Mouse (Mus musculus) lung, embryonic 16.5 days (tissue): ENCODE data around the gene Tmem95. TPM values are rescaled to one million over a fixed set of nuclear protein-coding genes. Genes with fewer than 3 reads are reported as not detected.
"Not testable (repeated sequence)": the region's sequence is repeated elsewhere in the genome, so short reads cannot be mapped to it uniquely, and the experiment has no call there.

Experiments used
- ATAC-seq: fragments of 200-750 bp; cut with Nextera tagmentation; 2 replicates; pipeline ENCODE4 v1.8.0; 2017; ENCODE audit warnings: low read depth, mild to moderate bottlenecking, moderate library complexity
- H3K27ac ChIP-seq: fragments of 300-500 bp; sonication (generic); 2 replicates; pipeline ENCODE4 v1.5.1; 2014; ENCODE audit warnings: mild to moderate bottlenecking, control low read depth, low read length
- H3K27me3 ChIP-seq: fragments of 300-500 bp; sonication (generic); 2 replicates; pipeline ENCODE4 v1.6.1; 2014; ENCODE audit warnings: low read depth, low read length, mixed read lengths; ENCODE audit not compliant: control insufficient read depth, insufficient read depth
- H3K36me3 ChIP-seq: fragments of 300-500 bp; sonication (generic); 2 replicates; pipeline ENCODE4 v1.6.1; 2014; ENCODE audit warnings: low read length; ENCODE audit not compliant: control insufficient read depth, insufficient read depth
- H3K4me1 ChIP-seq: fragments of 300-500 bp; sonication (generic); replicated peaks from 2 replicates; pipeline ENCODE4 v1.6.1; 2014; ENCODE audit warnings: low read length, mixed read lengths; ENCODE audit not compliant: control insufficient read depth, insufficient read depth
- H3K4me2 ChIP-seq: fragments of 300-500 bp; sonication (generic); 2 replicates; pipeline ENCODE4 v1.6.1; 2014; ENCODE audit warnings: low read depth, low read length, control low read depth
- H3K4me3 ChIP-seq: fragments of 300-500 bp; sonication (generic); 2 replicates; pipeline ENCODE4 v1.5.1; 2014; ENCODE audit warnings: mild to moderate bottlenecking, low read length, control low read depth
- H3K9ac ChIP-seq: fragments of 300-500 bp; sonication (generic); 2 replicates; pipeline ENCODE4 v1.6.1; 2014; ENCODE audit warnings: low read length, control low read depth
- H3K9me3 ChIP-seq: fragments of 300-500 bp; sonication (generic); 2 replicates; pipeline ENCODE4 v1.6.1; 2016; ENCODE audit warnings: low read length; ENCODE audit not compliant: control insufficient read depth
- WGBS: fragments of 180-500 bp; shearing (Covaris S2); extraction: QIAGEN DNeasy Blood & Tissue Kit; methylation state at CpG from one replicate; pipeline ENCODE4 v1.1.7; 2014; 5-methylcytosine and 5-hydroxymethylcytosine counted together
- polyA plus RNA-seq: library from polyadenylated mRNA; unstranded; fragments of >200 nt; fragmentation: Nextera tagmentation; extraction: Ambion mirVana; gene quantifications from 2 replicates; pipeline ENCODE4 v1.2.1, GENCODE M21; 2015

Tmem95 gene
- polyA plus RNA-seq, 1 experiment from 2014 or later = not detected

- Histone ChIP-seq H3K27ac (peak overlapping the region; percentile 72), H3K9ac (no peak overlapping the region), H3K9me3 (no peaks in the 10 kb centered on the region), H3K4me1 (peaks cover 45% of the 10 kb centered on the region), H3K27me3 (no peaks in the 10 kb centered on the region), H3K36me3 (no peaks in the 10 kb centered on the region), H3K4me2 (no peak overlapping the region), H3K4me3 (no peak overlapping the region)
- peak; percentile 18 for ATAC-seq
- 24% methylated on average over 7 of the region's 7 CpGs for WGBS
These were observed 1.6 kb downstream of the Tmem95 start for GRCm38 (mm10) chr11:69876186-69876585.

- 67% methylated on average over 4 of the region's 4 CpGs for WGBS
- ATAC-seq = no peak
These were observed 5.4 kb downstream of the Tmem95 start for GRCm38 (mm10) chr11:69872451-69872850.

GRCm38 (mm10) chr11:69871822-69872221 is 6.0 kb downstream of the Tmem95 start:
- WGBS = 80% methylated on average over 7 of the region's 7 CpGs

More at GRCm38 (mm10) chr11:69872451-69872850, 5.4 kb downstream of the Tmem95 start:
- Histone ChIP-seq H3K9me3 (no peaks in the 10 kb centered on the region), H3K4me2 (no peak overlapping the region), H3K9ac (no peak overlapping the region), H3K27me3 (no peaks in the 10 kb centered on the region), H3K4me1 (peaks cover 19% of the 10 kb centered on the region), H3K36me3 (no peaks in the 10 kb centered on the region), H3K27ac (no peak overlapping the region), H3K4me3 (no peak overlapping the region)

DNA sequence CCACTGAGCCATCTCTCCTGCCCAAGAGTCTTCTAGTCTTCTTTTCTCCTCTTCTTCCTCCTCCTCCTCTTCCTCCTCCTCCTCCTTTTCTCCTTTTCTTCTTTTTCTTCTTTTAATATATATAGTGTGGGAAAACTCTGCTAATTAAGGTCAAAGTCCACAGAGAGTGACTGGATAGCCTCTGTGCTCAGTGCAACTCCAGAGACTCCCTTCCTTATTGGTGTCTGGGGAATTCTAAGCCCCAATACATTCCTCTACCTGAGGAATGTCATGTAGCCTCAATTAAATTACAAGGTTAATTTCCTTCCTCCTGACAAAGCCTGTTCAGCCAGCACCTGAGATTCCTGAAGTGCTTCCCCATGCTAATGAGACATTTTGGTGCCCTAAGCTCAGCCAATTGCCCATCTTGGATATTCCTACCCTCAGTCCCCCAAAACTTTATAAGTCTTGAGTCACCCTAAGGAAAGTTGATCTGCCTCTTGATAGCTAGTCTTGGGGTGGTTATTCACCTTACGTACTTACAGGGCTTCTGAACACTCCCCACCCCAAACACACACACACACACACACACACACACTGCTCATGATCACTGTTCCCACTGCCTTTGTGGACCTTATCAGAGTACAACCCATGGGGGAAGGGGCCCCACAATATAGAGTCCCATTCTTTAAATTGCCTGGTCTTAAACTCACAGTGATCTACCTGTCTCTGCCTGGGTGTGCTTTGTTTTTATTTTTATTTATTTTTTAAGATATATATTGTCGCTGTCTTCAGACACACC is 7.3 kb downstream of the Tmem95 start:
- Histone ChIP-seq H3K4me2 (no peak overlapping the region), H3K4me3 (no peak overlapping the region), H3K27me3 (no peaks in the 10 kb centered on the region; the same call in 1 of the 2 replicates), H3K27ac (no peak overlapping the region), H3K4me1 (peaks cover under 1% of the 10 kb centered on the region), H3K9ac (no peak overlapping the region), H3K9me3 (no peaks in the 10 kb centered on the region), H3K36me3 (no peaks in the 10 kb centered on the region)
- no peak for ATAC-seq
- 92% methylated on average over 2 of the region's 2 CpGs for WGBS

More at GRCm38 (mm10) chr11:69871822-69872221, 6.0 kb downstream of the Tmem95 start:
- no peak for ATAC-seq
- no peaks in the 10 kb centered on the region for H3K9me3 ChIP-seq
- no peaks in the 10 kb centered on the region for H3K27me3 ChIP-seq
- no peak overlapping the region for H3K4me3 ChIP-seq
- no peak overlapping the region for H3K4me2 ChIP-seq
- no peaks in the 10 kb centered on the region for H3K36me3 ChIP-seq
- H3K27ac ChIP-seq = no peak overlapping the region
- H3K4me1 ChIP-seq = peaks cover 13% of the 10 kb centered on the region
- no peak overlapping the region for H3K9ac ChIP-seq

DNA sequence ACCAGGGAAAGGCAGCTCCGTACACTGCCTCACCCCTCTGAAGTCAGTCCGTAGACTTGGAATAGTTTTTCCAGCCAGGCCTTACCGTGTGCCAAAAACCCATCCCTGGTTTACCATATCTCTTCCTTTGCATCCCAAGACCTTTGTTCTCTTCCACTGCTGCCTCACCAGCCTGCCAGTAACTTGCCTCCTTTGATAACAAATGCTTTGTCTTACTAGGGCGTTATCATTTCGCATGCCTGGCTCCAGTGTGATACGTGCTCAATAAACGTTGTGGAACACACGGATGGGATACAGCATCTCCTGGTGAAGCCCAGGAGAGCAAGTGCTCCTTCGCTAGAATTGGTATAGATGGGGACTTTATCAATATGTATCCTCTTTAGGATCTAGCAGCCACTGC is 10.5 kb downstream of the Tmem95 start:
- Histone ChIP-seq H3K36me3 (no peaks in the 10 kb centered on the region), H3K27me3 (no peaks in the 10 kb centered on the region; the same call in 1 of the 2 replicates), H3K9ac (no peak overlapping the region), H3K4me1 (no peaks in the 10 kb centered on the region), H3K9me3 (no peaks in the 10 kb centered on the region), H3K4me2 (no peak overlapping the region), H3K4me3 (no peak overlapping the region), H3K27ac (no peak overlapping the region)
- WGBS = 51% methylated on average over 9 of the region's 9 CpGs
- no peak for ATAC-seq

DNA sequence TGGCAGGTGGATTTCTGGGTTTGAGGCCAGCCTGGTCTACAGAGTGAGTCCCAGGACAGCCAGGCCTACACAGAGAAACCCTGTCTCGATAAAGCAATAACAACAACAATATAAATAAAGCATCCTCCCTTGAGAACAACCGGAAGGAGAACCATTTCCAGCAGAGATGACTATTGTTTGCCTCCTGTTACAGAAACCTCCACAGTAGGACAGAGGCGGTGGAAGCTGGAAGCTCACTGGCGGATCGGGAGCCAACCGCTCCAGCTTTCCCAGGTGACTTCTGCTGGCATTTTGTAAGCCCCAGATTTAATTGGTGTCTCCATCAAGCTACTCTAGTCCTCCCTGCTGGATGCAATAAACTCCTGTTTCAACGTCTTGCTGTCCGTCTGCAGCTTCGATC is 12.3 kb downstream of the Tmem95 start:
- Histone ChIP-seq H3K27ac (no peak overlapping the region), H3K27me3 (no peaks in the 10 kb centered on the region; the same call in 1 of the 2 replicates), H3K4me2 (no peak overlapping the region), H3K4me1 (no peaks in the 10 kb centered on the region), H3K9ac (no peak overlapping the region), H3K9me3 (no peaks in the 10 kb centered on the region), H3K4me3 (no peak overlapping the region), H3K36me3 (no peaks in the 10 kb centered on the region)
- 80% methylated on average over 9 of the region's 9 CpGs for WGBS
- ATAC-seq = no peak

DNA sequence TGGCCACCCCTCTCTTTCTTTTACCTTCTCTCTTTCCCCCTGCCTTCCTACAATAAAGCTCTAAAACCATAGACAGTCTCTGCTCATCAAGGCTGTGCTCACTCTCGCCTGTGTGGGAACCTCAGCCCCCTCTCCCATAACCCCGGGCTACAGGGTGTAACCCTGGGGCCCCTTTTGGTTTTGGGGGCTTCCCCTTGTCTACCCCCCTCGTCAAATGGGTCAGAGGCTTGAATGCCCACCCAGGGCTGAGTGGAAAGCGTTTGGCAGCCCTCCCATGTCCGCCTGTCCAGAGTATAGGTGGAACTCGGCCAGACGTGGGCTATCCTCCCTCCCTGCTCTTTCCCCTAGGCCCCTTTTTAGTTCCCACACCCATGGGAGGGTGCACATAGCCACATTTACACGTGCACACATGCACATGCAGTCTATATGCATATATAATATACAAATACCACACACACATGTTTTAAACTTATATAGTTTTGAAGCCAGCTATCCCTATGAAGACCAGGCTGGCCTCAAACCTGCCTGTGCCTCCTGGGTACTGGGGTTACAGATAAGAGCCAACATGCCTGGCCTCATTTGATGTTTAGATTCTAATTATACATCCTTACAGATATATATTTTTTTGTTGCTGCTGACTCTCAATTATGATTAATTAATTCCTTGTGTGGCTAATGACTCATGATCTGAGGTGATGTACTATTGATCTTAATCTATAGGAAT is 13.5 kb downstream of the Tmem95 start:
- no peak overlapping the region for H3K9ac ChIP-seq
- H3K4me2 ChIP-seq = no peak overlapping the region
- no peak overlapping the region for H3K27ac ChIP-seq
- no peaks in the 10 kb centered on the region for H3K4me1 ChIP-seq
- H3K4me3 ChIP-seq = no peak overlapping the region
- WGBS = 38% methylated on average over 8 of the region's 8 CpGs
- no peak for ATAC-seq
- no peaks in the 10 kb centered on the region for H3K9me3 ChIP-seq
- no peaks in the 10 kb centered on the region; the same call in 1 of the 2 replicates for H3K27me3 ChIP-seq
- no peaks in the 10 kb centered on the region for H3K36me3 ChIP-seq

GRCm38 (mm10) chr11:69863729-69864128 is 14.1 kb downstream of the Tmem95 start:
- not testable (repeated sequence) for H3K9ac ChIP-seq, H3K4me2 ChIP-seq, H3K36me3 ChIP-seq, H3K27me3 ChIP-seq, H3K9me3 ChIP-seq, H3K4me1 ChIP-seq, H3K27ac ChIP-seq, H3K4me3 ChIP-seq, ATAC-seq
- 52% methylated on average over 3 of the region's 3 CpGs for WGBS
